Mouse (Mus musculus): ENCODE data around the gene Arf1.

- TF ChIP-seq MAFK (IDR thresholded peaks at IDR 0.05; ENCODE audit: insufficient read depth, low read depth, low read length) (no peak), CHD2 (IDR thresholded peaks at IDR 0.05; ENCODE audit: low read depth, low read length) (no peak), ZNF384 (IDR thresholded peaks at IDR 0.05; ENCODE audit: low read depth, low read length) (no peak), ZC3H11A (IDR thresholded peaks at IDR 0.05; ENCODE audit: borderline replicate concordance, low read depth, low read length) (no peak), HCFC1 (IDR thresholded peaks at IDR 0.05; ENCODE audit: borderline replicate concordance, insufficient read depth, low read length) (no peak)
Observed at GRCm38 (mm10) chr11:59169807-59170206, 58.3 kb downstream of the Arf1 start.
